Mouse (Mus musculus): ENCODE measurements around the gene Cst9.
A peak's percentile ranks its signal among the peaks of the same experiment; 100 is the strongest.

The Cst9 gene

GRCm38 (mm10) chr2:148834912-148835311 is at the start of gene Cst9:
Cst9 (plus strand) TSS chr2:148835147.
- DNase-seq (ENCODE audit: low spot score) = no peak

DNA sequence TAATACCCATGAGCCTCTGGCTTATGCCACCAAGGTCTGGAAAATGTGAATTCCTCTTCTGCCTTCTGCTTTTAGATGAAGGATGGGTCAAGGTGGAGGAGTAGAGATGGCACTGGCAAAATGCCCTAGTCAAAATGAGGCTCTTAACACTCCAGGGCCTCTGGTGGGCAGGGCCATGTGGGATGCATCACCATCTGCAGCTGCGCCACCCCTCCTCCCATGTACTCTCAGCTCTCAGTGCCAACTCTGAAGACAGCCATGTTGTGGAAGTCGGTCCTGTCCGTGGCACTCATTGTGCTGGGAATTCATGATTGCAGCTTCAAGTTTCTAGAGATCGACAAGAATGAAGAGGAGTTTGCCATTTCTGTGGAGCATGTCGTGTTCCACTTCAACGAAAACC is 45.8 kb upstream of the Cst9 start, which contains the start of gene Cst12:
Gene Cst12 (plus strand): TSS at position 220 of the 400 bp plus-strand sequence.
- no peak for DNase-seq (ENCODE audit: low spot score)

DNA sequence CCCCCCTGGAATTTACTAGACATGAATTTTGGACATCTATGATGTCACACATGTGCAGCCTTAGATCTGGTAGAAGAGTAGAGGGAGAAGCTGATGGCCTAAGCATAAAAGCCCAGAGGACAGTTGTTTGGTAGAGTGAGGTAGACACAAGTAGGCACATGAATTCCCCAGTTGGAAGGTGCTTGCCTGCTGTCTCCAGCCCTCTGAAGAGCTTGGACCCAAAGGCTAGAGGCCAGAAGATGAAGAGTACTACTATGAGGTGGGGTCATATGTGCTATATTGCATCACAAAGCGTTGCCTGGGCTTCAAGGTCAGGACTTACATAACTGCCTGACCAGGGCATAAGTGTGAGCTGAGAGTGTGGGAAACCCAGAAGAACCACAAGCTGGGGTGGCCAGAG is 36.5 kb upstream of the Cst9 start, which contains the start of gene Cst8:
Gene Cst8 (plus strand): TSS at position 301 of the 400 bp plus-strand sequence.
- DNase-seq (ENCODE audit: low spot score) = peak; percentile 37

DNA sequence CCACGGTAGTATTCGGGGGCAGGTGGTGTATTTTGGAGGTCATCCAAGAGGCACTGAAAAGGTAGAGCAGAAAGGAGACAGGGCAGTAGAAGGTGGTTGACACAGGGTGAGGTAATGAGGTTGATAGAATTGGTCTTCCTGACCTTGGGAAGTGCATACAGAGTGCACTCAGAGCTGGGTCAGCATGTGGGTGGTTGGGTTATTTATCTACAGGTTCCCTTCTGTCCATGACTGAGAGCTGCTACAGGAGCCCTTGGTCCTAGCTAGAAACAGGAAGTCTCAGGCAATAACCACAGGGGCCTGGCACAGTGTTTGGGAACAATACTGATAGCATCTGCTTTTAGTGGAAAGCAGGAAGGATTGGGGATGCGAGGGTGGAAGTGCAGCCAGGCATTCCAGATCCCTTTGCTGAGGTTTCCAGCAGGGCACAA is 33.4 kb upstream of the Cst9 start:
- DNase-seq (ENCODE audit: low spot score) = no peak

DNA sequence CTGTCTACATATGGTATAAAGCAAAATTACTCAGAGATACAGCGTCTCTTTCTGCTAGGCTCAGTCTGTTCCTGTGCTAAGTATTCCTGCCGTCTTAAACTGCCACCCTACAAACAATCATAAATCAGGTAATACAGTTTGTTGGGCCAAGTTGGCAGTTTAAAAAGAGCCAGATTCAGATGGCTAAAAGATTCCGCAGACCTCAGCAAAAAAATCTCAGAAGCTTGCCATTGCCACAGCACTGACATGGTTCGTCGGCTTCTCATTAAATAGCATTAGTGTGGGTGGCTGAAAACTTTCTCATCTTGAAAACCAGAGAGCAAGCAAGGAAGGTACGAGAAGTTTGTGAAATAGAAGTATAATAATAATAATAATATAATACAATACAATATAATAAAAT is 28.3 kb upstream of the Cst9 start:
- DNase-seq (ENCODE audit: low spot score) = no peak

GRCm38 (mm10) chr2:148819909-148820308 is 15.0 kb upstream of the Cst9 start, which contains the start of gene Cst13:
Cst13 (plus strand) TSS chr2:148820081.
- DNase-seq (ENCODE audit: low spot score) = no peak

GRCm38 (mm10) chr2:148825986-148826385 is 9.0 kb upstream of the Cst9 start:
- no peak for DNase-seq (ENCODE audit: low spot score)

- DNase-seq (ENCODE audit: low spot score) = peak; percentile 36
Measured at GRCm38 (mm10) chr2:148838075-148838777, 3.3 kb downstream of the Cst9 start.

DNA sequence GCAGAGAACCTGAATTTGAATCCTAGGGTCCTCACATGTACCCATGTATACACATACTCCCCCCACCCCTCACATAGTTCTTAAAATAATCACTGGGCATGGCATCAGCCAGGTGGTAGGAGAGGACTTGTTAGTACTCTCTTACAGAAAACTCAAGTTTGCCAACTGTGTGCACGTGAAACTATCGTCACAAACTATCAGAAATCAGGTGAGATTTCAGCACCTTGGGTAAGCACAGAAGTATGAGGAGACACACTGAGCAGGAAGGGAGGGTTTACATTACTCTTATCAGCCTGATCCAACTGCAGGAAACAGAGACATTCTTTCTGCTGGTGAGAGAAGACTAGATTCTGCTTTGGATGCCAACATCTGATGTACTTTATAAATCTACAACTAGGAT is 4.3 kb downstream of the Cst9 start:
- DNase-seq (ENCODE audit: low spot score) = no peak

DNA sequence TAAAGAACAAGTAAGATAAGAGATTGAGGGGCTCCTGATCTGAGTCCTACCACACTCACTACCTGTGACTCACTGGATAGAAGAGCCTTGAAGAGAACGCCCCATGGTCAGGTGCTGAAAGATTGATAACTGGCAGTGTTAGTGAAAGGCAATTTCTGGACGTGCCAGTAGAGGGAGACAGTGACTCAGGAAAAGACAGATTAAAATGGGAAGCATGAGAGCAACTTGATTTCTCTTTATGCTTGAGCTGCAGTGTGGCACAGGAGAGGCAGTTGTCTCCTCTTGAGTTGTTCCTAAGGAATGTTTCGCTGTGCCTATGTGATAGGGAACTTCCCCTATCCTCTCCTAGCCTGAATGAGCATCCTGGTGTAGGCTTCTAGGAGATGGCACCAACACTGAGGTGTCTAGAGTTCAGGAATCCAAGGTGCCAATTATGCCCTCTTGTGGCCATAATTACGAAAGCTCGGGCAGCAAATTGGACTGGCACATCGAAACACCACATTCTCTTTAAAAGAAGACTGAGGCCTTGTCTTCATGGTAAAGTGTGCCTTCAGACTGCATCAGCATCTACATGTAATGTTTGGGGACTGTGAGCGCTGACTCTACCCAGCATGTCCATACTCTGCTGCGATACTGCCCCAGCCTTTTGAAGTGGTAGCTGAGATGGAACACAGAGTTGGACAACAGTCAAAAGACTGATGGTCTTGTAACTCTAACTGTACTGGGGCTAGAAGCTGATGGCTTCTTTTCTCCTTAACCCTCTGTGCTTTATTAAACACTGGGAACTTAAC is 16.4 kb downstream of the Cst9 start:
- DNase-seq (ENCODE audit: low spot score) = peak; percentile 84

GRCm38 (mm10) chr2:148856630-148857400 is 21.9 kb downstream of the Cst9 start:
- DNase-seq (ENCODE audit: low spot score) = no peak

DNA sequence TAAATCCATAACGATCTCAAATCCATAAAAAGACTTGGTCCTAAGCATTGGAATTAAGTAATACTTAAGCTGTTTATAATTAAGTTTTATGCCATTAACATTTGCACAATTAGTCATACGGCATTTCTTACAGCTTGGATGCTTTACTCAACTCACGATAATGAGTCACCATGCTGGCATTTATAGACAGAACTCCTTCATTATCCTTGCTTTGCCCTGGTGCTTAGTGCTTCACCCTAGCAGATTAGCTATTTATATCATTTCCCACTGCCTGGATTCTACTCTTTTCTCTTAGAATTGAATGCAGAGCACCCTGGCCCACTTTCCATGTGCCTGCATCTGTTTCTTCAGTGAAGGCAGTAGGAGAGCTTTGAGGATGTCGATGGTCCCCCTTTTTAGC is 22.6 kb downstream of the Cst9 start:
- DNase-seq (ENCODE audit: low spot score) = no peak

- DNase-seq (ENCODE audit: low spot score) = no peak
Measured at GRCm38 (mm10) chr2:148860993-148861392, 26.0 kb downstream of the Cst9 start.

DNA sequence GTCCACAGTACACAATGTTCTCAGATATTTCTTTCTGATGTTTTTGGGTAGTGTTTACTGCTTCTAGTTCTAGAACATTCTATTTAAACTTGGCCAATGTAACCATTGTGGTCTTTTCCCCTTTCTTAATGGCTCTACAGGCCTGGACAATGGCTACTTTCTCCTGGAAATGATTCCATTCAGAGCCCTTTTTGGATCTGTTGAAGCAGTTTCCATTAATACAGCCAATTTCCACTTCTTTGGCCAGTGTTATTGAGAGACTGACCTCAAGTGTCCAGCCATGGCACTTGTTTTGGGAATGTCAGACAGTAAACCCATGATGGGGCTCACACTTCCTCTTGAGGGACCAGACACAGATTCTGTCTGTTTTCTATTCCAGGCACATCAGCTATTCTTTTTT is 26.7 kb downstream of the Cst9 start:
- no peak for DNase-seq (ENCODE audit: low spot score)

DNA sequence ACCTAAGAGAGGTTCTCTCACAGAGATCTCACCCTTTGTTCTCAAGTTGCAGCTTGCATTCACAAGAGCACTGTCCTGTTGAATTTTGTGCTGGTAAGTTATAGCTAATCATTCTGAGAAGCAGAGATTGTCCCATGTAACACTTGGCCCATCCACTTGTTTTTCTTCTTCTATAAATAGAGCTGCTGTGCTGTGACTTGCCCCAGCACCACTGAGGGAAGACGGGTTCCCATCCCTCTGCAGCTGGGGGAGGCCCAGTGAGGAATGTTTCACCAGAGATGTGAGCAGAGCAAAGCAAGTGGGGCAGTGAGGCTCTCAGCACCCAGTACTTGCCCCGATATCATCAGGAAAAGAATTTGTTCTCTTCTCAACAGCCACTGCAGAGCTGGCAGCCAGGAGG is 30.0 kb downstream of the Cst9 start, which contains the start of gene 9230104L09Rik:
Gene 9230104L09Rik (minus strand): TSS at position 73 of the 400 bp plus-strand sequence.
- DNase-seq (ENCODE audit: low spot score) = no peak

- no peak for DNase-seq (ENCODE audit: low spot score)
Measured at GRCm38 (mm10) chr2:148868959-148869358, 34.0 kb downstream of the Cst9 start.

DNA sequence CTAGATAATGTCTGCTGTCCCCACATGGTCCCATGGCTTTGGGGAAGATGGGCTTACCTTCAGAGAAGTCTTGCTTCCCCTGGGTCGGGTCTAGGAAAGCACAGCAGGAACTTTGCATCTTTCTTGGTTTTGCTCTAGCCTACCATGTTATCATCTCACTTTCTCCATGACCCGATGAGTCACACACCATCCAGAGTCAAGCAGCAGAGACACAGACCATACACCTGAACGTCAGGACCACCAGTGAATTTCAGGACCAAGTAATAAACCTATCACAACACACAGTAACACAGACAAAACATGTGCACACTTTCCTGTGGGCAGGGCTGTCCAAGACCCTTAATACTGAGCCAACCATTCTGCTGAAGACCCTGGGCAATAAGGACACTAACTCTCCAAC is 35.6 kb downstream of the Cst9 start:
- DNase-seq (ENCODE audit: low spot score) = no peak

GRCm38 (mm10) chr2:148872860-148873259 is 37.9 kb downstream of the Cst9 start:
- DNase-seq (ENCODE audit: low spot score) = no peak

DNA sequence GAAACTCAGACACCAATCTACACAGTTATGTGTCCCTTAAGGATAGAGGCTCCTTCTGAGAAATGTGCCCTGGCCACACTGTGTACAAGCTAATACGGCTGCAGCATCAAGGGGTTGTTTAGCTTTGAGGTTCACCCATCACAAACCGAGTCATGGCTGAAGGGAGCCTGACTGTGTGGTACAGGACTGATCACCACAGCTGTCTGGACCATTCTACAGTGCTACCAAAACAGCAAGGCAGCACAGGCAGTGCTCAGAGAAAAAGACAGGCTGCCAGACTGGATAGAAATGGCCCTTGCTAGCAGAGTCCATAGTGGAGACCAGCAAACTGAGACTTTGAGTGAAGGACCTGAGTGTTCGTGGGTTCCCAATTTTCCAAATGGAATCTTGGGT is 39.3 kb downstream of the Cst9 start:
- DNase-seq (ENCODE audit: low spot score) = no peak

DNA sequence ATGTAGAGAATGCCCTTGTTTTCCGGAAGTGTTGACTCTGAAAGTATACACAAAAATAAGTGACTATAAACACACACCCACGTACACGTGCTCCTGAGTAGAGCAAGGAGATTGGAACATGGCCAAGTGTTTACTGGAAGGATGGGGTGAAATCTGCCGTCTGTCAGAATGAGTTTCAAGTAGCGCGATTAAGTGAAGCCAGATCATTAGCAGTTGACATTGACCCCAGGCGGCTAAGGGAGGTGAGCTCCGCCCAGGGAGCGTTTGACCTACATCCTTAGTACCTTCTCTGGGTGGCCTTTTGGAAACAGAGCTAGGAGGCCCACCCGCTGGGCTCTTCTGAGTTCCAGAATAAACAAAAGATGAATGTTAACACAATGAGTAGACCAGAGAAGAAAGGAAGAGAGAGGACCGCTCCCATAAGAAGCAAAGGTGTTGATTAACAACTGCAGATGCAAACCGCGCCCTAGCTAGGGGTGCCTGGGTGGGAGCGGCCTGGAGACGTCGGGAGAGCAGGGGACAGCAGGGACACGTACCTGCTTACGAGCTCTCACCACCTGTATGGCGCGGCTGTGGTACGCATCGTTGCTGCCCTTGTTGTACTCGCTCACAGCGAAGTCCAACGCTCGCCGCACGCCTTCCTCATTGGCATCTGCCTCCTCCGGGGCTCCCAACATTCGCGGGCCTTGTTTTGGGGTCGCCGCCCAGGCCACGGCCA is 39.8 kb downstream of the Cst9 start:
- peak; percentile 48 for DNase-seq (ENCODE audit: low spot score)

GRCm38 (mm10) chr2:148875335-148875811 is 40.4 kb downstream of the Cst9 start, which contains the start of gene Cst3:
Cst3 (minus strand) TSS chr2:148875692.
- peak; percentile 96 for DNase-seq (ENCODE audit: low spot score)

Data from lung, postnatal 25 days (tissue).